Mouse (Mus musculus): ENCODE results near the gene Slc19a2. TPM values are rescaled to one million over a fixed set of nuclear protein-coding genes. Genes with fewer than 3 reads are reported as not detected.
"Not testable (repeated sequence)": the region's sequence is repeated elsewhere in the genome, so short reads cannot be mapped to it uniquely, and the experiment has no call there.

Gene Slc19a2
- total RNA-seq, 1 experiment = 93.3 TPM

GRCm38 (mm10) chr1:164217791-164218685 is 30.8 kb upstream of the Slc19a2 start:
- in situ Hi-C loops (cut with MboI; ENCODE audit: low sequenced_read_pairs in 2 of 2, unreplicated experiment in 2 of 2) = no loop called here
- Histone ChIP-seq H3K36me3 (ENCODE audit: control insufficient read depth, insufficient read depth, low read length, poor library complexity, severe bottlenecking) (no peaks in the 10 kb centered on the region), H3K4me3 (ENCODE audit: insufficient read depth in 1 of 2, low read depth in 1 of 2, low read length in 2 of 2, poor library complexity in 1 of 2, severe bottlenecking in 1 of 2) (no peak overlapping the region), H3K4me1 (ENCODE audit: control insufficient read depth in 2 of 2, insufficient read depth in 2 of 2, low read length in 2 of 2, poor library complexity in 1 of 2) (no peaks in the 10 kb centered on the region), H3K9ac (ENCODE audit: insufficient read depth, low read depth, low read length, poor library complexity, severe bottlenecking) (no peak overlapping the region), H3K27ac (ENCODE audit: insufficient read depth, low read depth, low read length, poor library complexity, severe bottlenecking) (no peak overlapping the region), H3K9me3 (ENCODE audit: control insufficient read depth, insufficient read depth, low read depth, low read length) (no peaks in the 10 kb centered on the region)
- TF ChIP-seq ZNF384 (IDR thresholded peaks at IDR 0.05; ENCODE audit: low read depth, low read length) (no peak), HCFC1 (IDR thresholded peaks at IDR 0.05; ENCODE audit: borderline replicate concordance, insufficient read depth, low read length) (no peak), CHD2 (IDR thresholded peaks at IDR 0.05; ENCODE audit: low read depth, low read length) (no peak), ZC3H11A (IDR thresholded peaks at IDR 0.05; ENCODE audit: borderline replicate concordance, low read depth, low read length) (no peak)
- no peak for DNase-seq (ENCODE audit: low read depth, low spot score)

- no peak overlapping the region for H3K27ac ChIP-seq (ENCODE audit: insufficient read depth, low read depth, low read length, poor library complexity, severe bottlenecking)
- no peaks in the 10 kb centered on the region for H3K9me3 ChIP-seq (ENCODE audit: control insufficient read depth, insufficient read depth, low read depth, low read length)
- H3K9ac ChIP-seq (ENCODE audit: insufficient read depth, low read depth, low read length, poor library complexity, severe bottlenecking) = no peak overlapping the region
- no peak overlapping the region for H3K4me3 ChIP-seq (ENCODE audit: insufficient read depth in 1 of 2, low read depth in 1 of 2, low read length in 2 of 2, poor library complexity in 1 of 2, severe bottlenecking in 1 of 2)
- TF ChIP-seq ZNF384 (IDR thresholded peaks at IDR 0.05; ENCODE audit: low read depth, low read length) (no peak), ZC3H11A (IDR thresholded peaks at IDR 0.05; ENCODE audit: borderline replicate concordance, low read depth, low read length) (no peak)
- in situ Hi-C loops (cut with MboI; ENCODE audit: low sequenced_read_pairs in 2 of 2, unreplicated experiment in 2 of 2) = no loop called here
- no peak for DNase-seq (ENCODE audit: low read depth, low spot score)
- H3K4me1 ChIP-seq (ENCODE audit: control insufficient read depth in 2 of 2, insufficient read depth in 2 of 2, low read length in 2 of 2, poor library complexity in 1 of 2) = no peaks in the 10 kb centered on the region
- no peaks in the 10 kb centered on the region for H3K36me3 ChIP-seq (ENCODE audit: control insufficient read depth, insufficient read depth, low read length, poor library complexity, severe bottlenecking)
Observed at GRCm38 (mm10) chr1:164220261-164220660, 28.6 kb upstream of the Slc19a2 start.

- TF ChIP-seq ZNF384 (IDR thresholded peaks at IDR 0.05; ENCODE audit: low read depth, low read length) (no peak), HCFC1 (IDR thresholded peaks at IDR 0.05; ENCODE audit: borderline replicate concordance, insufficient read depth, low read length) (no peak), MAFK (IDR thresholded peaks at IDR 0.05; ENCODE audit: insufficient read depth, low read depth, low read length) (no peak)
- no peak for DNase-seq (ENCODE audit: low read depth, low spot score)
- H3K36me3 ChIP-seq (ENCODE audit: control insufficient read depth, insufficient read depth, low read length, poor library complexity, severe bottlenecking) = no peaks in the 10 kb centered on the region
- no peak overlapping the region for H3K9ac ChIP-seq (ENCODE audit: insufficient read depth, low read depth, low read length, poor library complexity, severe bottlenecking)
- no peaks in the 10 kb centered on the region for H3K9me3 ChIP-seq (ENCODE audit: control insufficient read depth, insufficient read depth, low read depth, low read length)
- no peak overlapping the region for H3K4me3 ChIP-seq (ENCODE audit: insufficient read depth in 1 of 2, low read depth in 1 of 2, low read length in 2 of 2, poor library complexity in 1 of 2, severe bottlenecking in 1 of 2)
- in situ Hi-C loops (cut with MboI; ENCODE audit: low sequenced_read_pairs in 2 of 2, unreplicated experiment in 2 of 2) = no loop called here
- H3K27ac ChIP-seq (ENCODE audit: insufficient read depth, low read depth, low read length, poor library complexity, severe bottlenecking) = no peak overlapping the region
- no peaks in the 10 kb centered on the region for H3K4me1 ChIP-seq (ENCODE audit: control insufficient read depth in 2 of 2, insufficient read depth in 2 of 2, low read length in 2 of 2, poor library complexity in 1 of 2)
Observed at GRCm38 (mm10) chr1:164223089-164223488, 25.8 kb upstream of the Slc19a2 start.

- H3K4me3 ChIP-seq (ENCODE audit: insufficient read depth in 1 of 2, low read depth in 1 of 2, low read length in 2 of 2, poor library complexity in 1 of 2, severe bottlenecking in 1 of 2); H3K27ac ChIP-seq (ENCODE audit: insufficient read depth, low read depth, low read length, poor library complexity, severe bottlenecking); H3K4me1 ChIP-seq (ENCODE audit: control insufficient read depth in 2 of 2, insufficient read depth in 2 of 2, low read length in 2 of 2, poor library complexity in 1 of 2); H3K9ac ChIP-seq (ENCODE audit: insufficient read depth, low read depth, low read length, poor library complexity, severe bottlenecking); H3K9me3 ChIP-seq (ENCODE audit: control insufficient read depth, insufficient read depth, low read depth, low read length); in situ Hi-C loops (cut with MboI; ENCODE audit: low sequenced_read_pairs in 2 of 2, unreplicated experiment in 2 of 2); DNase-seq (ENCODE audit: low read depth, low spot score); H3K36me3 ChIP-seq (ENCODE audit: control insufficient read depth, insufficient read depth, low read length, poor library complexity, severe bottlenecking): not testable (repeated sequence)
Observed at GRCm38 (mm10) chr1:164231937-164232570, 16.8 kb upstream of the Slc19a2 start.

GRCm38 (mm10) chr1:164233447-164233846 is 15.4 kb upstream of the Slc19a2 start:
- Histone ChIP-seq H3K9ac (ENCODE audit: insufficient read depth, low read depth, low read length, poor library complexity, severe bottlenecking) (no peak overlapping the region), H3K4me1 (ENCODE audit: control insufficient read depth in 2 of 2, insufficient read depth in 2 of 2, low read length in 2 of 2, poor library complexity in 1 of 2) (no peaks in the 10 kb centered on the region), H3K36me3 (ENCODE audit: control insufficient read depth, insufficient read depth, low read length, poor library complexity, severe bottlenecking) (no peaks in the 10 kb centered on the region), H3K4me3 (ENCODE audit: insufficient read depth in 1 of 2, low read depth in 1 of 2, low read length in 2 of 2, poor library complexity in 1 of 2, severe bottlenecking in 1 of 2) (no peak overlapping the region), H3K27ac (ENCODE audit: insufficient read depth, low read depth, low read length, poor library complexity, severe bottlenecking) (no peak overlapping the region), H3K9me3 (ENCODE audit: control insufficient read depth, insufficient read depth, low read depth, low read length) (no peaks in the 10 kb centered on the region)
- no peak for DNase-seq (ENCODE audit: low read depth, low spot score)
- no peak for TF ChIP-seq ZC3H11A (IDR thresholded peaks at IDR 0.05; ENCODE audit: borderline replicate concordance, low read depth, low read length)
- no peak for TF ChIP-seq HCFC1 (IDR thresholded peaks at IDR 0.05; ENCODE audit: borderline replicate concordance, insufficient read depth, low read length)
- no peak for TF ChIP-seq MAFK (IDR thresholded peaks at IDR 0.05; ENCODE audit: insufficient read depth, low read depth, low read length)
- TF ChIP-seq ZNF384 (IDR thresholded peaks at IDR 0.05; ENCODE audit: low read depth, low read length) = no peak
- in situ Hi-C loops (cut with MboI; ENCODE audit: low sequenced_read_pairs in 2 of 2, unreplicated experiment in 2 of 2) = no loop called here

Measured in ES-E14 (cell line).